Mouse (Mus musculus) lung, embryonic 14.5 days (tissue): ENCODE data around the gene Man2a1. TPM values are rescaled to one million over a fixed set of nuclear protein-coding genes. Genes with fewer than 3 reads are reported as not detected.

Source experiments
- ATAC-seq: fragments of 200-750 bp; cut with Nextera tagmentation; 2 replicates; pipeline ENCODE4 v1.8.0; 2017; ENCODE audit warnings: mild to moderate bottlenecking, moderate TSS enrichment, moderate library complexity; ENCODE audit not compliant: insufficient read depth
- DNase-seq: peaks from one replicate; pipeline ENCODE4 v3.0.0-alpha.2; 2015
- H3K27ac ChIP-seq: fragments of 300-500 bp; sonication (generic); 2 replicates; pipeline ENCODE4 v1.5.1; 2014; ENCODE audit warnings: low read depth, mild to moderate bottlenecking, moderate library complexity
- H3K27me3 ChIP-seq: fragments of 300-500 bp; sonication (generic); 2 replicates; pipeline ENCODE4 v1.6.1; 2014; ENCODE audit warnings: low read length, control low read depth; ENCODE audit not compliant: insufficient read depth
- H3K36me3 ChIP-seq: fragments of 300-500 bp; sonication (generic); 2 replicates; pipeline ENCODE4 v1.6.1; 2014; ENCODE audit warnings: control low read depth; ENCODE audit not compliant: insufficient read depth
- H3K4me1 ChIP-seq: fragments of 300-500 bp; sonication (generic); 2 replicates; pipeline ENCODE4 v1.6.1; 2014; ENCODE audit warnings: antibody characterized with exemption, control low read depth; ENCODE audit not compliant: insufficient read depth
- H3K4me2 ChIP-seq: fragments of 300-500 bp; sonication (generic); 2 replicates; pipeline ENCODE4 v1.6.1; 2014; ENCODE audit warnings: mild to moderate bottlenecking
- H3K4me3 ChIP-seq: fragments of 300-500 bp; sonication (generic); 2 replicates; pipeline ENCODE4 v1.5.1; 2014; ENCODE audit warnings: low read depth, low read length
- H3K9ac ChIP-seq: fragments of 300-500 bp; sonication (generic); 2 replicates; pipeline ENCODE4 v1.6.1; 2014
- H3K9me3 ChIP-seq: fragments of 300-500 bp; sonication (generic); 2 replicates; pipeline ENCODE4 v1.6.1; 2016; ENCODE audit warnings: low read depth, low read length, control low read depth
- CTCF ChIP-seq: IDR thresholded peaks from 2 replicates; pipeline ENCODE4 v1.5.1; 2016; ENCODE audit warnings: antibody characterized with exemption, low read depth
- WGBS: fragments of 180-500 bp; shearing (Covaris S2); extraction: QIAGEN DNeasy Blood & Tissue Kit; methylation state at CpG from one replicate; pipeline ENCODE4 v1.1.7; 2014; 5-methylcytosine and 5-hydroxymethylcytosine counted together
- polyA plus RNA-seq: library from polyadenylated mRNA; unstranded; fragments of >200 nt; fragmentation: Nextera tagmentation; extraction: Ambion mirVana; gene quantifications from 2 replicates; pipeline ENCODE4 v1.2.1, GENCODE M21; 2014

Gene Man2a1
- polyA plus RNA-seq, 1 experiment from 2014 or later, result 9.0 TPM

- Histone ChIP-seq H3K36me3 (peaks cover 37% of the 10 kb centered on the region), H3K4me1 (no peaks in the 10 kb centered on the region; the same call in 1 of the 2 replicates), H3K4me2 (no peak overlapping the region), H3K9ac (no peak overlapping the region), H3K4me3 (no peak overlapping the region), H3K27ac (no peak overlapping the region), H3K9me3 (no peaks in the 10 kb centered on the region; the same call in 1 of the 2 replicates), H3K27me3 (no peaks in the 10 kb centered on the region)
- WGBS, result 79% methylated on average over 6 of the region's 6 CpGs
- ATAC-seq (no peak), DNase-seq (no peak)
- no peak for TF ChIP-seq CTCF
These were observed 74.4 kb downstream of the Man2a1 start for GRCm38 (mm10) chr17:64674980-64675379.

GRCm38 (mm10) chr17:64676735-64677469, 76.4 kb downstream of the Man2a1 start:
- Histone ChIP-seq H3K9ac (no peak overlapping the region), H3K4me2 (0 out of 2 replicates have a peak overlapping the region, but pooled peaks have one; percentile 1), H3K4me1 (no peaks in the 10 kb centered on the region; the same call in 1 of the 2 replicates), H3K36me3 (peaks cover 20% of the 10 kb centered on the region), H3K4me3 (no peak overlapping the region), H3K27ac (peak overlapping the region; percentile 36; the same call in 1 of the 2 replicates), H3K9me3 (no peaks in the 10 kb centered on the region; the same call in 1 of the 2 replicates), H3K27me3 (no peaks in the 10 kb centered on the region)
- ATAC-seq (peak; percentile 97), DNase-seq (peak; percentile 95)
- WGBS, result 32% methylated on average over 10 of the region's 10 CpGs
- TF ChIP-seq CTCF, result no peak

- H3K4me3 ChIP-seq, result no peak overlapping the region
- H3K9ac ChIP-seq, result no peak overlapping the region
- WGBS, result 85% methylated on average over 3 of the region's 3 CpGs
These were observed 80.9 kb downstream of the Man2a1 start for GRCm38 (mm10) chr17:64681461-64681860.

GRCm38 (mm10) chr17:64681927-64682326, 81.4 kb downstream of the Man2a1 start:
- WGBS, result 33% methylated on average over 2 of the region's 2 CpGs
- peak; percentile 25; the same call in 1 of the 2 replicates for ATAC-seq
- Histone ChIP-seq H3K27ac (no peak overlapping the region), H3K4me1 (no peaks in the 10 kb centered on the region; the same call in 1 of the 2 replicates), H3K27me3 (no peaks in the 10 kb centered on the region), H3K9ac (no peak overlapping the region), H3K9me3 (no peaks in the 10 kb centered on the region), H3K36me3 (no peaks in the 10 kb centered on the region), H3K4me2 (no peak overlapping the region), H3K4me3 (no peak overlapping the region)
- peak; percentile 82 for DNase-seq
- no peak for TF ChIP-seq CTCF

More at GRCm38 (mm10) chr17:64681461-64681860, 80.9 kb downstream of the Man2a1 start:
- Histone ChIP-seq H3K4me1 (no peaks in the 10 kb centered on the region; the same call in 1 of the 2 replicates), H3K36me3 (no peaks in the 10 kb centered on the region), H3K27ac (no peak overlapping the region), H3K4me2 (no peak overlapping the region), H3K9me3 (no peaks in the 10 kb centered on the region), H3K27me3 (no peaks in the 10 kb centered on the region)
- DNase-seq, result no peak
- ATAC-seq, result no peak
- no peak for TF ChIP-seq CTCF

GRCm38 (mm10) chr17:64684088-64684487, 83.6 kb downstream of the Man2a1 start:
- no peak overlapping the region for H3K4me3 ChIP-seq
- H3K9ac ChIP-seq, result no peak overlapping the region
- no peak overlapping the region for H3K4me2 ChIP-seq
- WGBS, result 93% methylated on average over 4 of the region's 4 CpGs
- H3K36me3 ChIP-seq, result no peaks in the 10 kb centered on the region
- no peak for ATAC-seq
- no peak overlapping the region for H3K27ac ChIP-seq
- no peaks in the 10 kb centered on the region for H3K9me3 ChIP-seq
- no peaks in the 10 kb centered on the region for H3K4me1 ChIP-seq
- TF ChIP-seq CTCF, result no peak
- no peak for DNase-seq
- H3K27me3 ChIP-seq, result no peaks in the 10 kb centered on the region

- TF ChIP-seq CTCF, result no peak
- Histone ChIP-seq H3K27me3 (no peaks in the 10 kb centered on the region), H3K36me3 (peaks cover 6% of the 10 kb centered on the region; the same call in 1 of the 2 replicates), H3K9ac (no peak overlapping the region), H3K4me2 (no peak overlapping the region), H3K27ac (no peak overlapping the region), H3K9me3 (0 out of 2 replicates have a peak, but pooled peaks cover 6% of the 10 kb centered on the region), H3K4me1 (no peaks in the 10 kb centered on the region), H3K4me3 (no peak overlapping the region)
- ATAC-seq (no peak), DNase-seq (peak; percentile 15)
- WGBS, result 76% methylated on average over 6 of the region's 6 CpGs
These were observed 84.8 kb downstream of the Man2a1 start for GRCm38 (mm10) chr17:64685216-64685903.

- DNase-seq, result no peak
- Histone ChIP-seq H3K9ac (no peak overlapping the region), H3K27me3 (no peaks in the 10 kb centered on the region), H3K4me3 (no peak overlapping the region), H3K27ac (no peak overlapping the region), H3K36me3 (peaks cover 13% of the 10 kb centered on the region; the same call in 1 of the 2 replicates), H3K4me2 (no peak overlapping the region), H3K9me3 (0 out of 2 replicates have a peak, but pooled peaks cover 6% of the 10 kb centered on the region), H3K4me1 (no peaks in the 10 kb centered on the region)
- ATAC-seq, result no peak
- WGBS, result 96% methylated on average over 3 of the region's 3 CpGs
- no peak for TF ChIP-seq CTCF
These were observed 89.1 kb downstream of the Man2a1 start for GRCm38 (mm10) chr17:64689614-64690013.
